Mouse (Mus musculus): ENCODE data around the gene Filip1l.

DNA sequence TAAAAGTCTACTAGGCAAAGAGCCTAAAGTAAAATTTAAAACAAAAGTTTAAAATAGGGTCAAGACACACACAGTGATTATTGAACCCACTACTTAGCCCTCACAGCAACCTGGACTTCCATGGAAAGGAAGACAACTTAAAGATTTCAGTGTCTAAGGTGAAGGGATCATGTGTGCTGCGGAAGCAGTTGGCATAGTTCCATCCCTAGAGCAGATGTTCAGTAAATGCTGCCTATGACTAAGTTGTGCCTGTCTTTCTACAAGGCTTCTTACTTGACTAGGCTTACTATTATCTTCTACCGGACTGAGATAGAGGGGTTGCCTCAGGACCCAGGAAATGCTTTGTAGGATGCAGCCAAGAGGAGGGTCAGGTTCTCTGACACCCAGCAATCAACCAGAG lies 203.4 kb downstream of the Filip1l start:
- TF ChIP-seq CTCF (IDR thresholded peaks at IDR 0.05; ENCODE audit: insufficient read depth, low read length) (no peak), POLR2A (IDR thresholded peaks at IDR 0.05; ENCODE audit: borderline replicate concordance, extremely low read depth, low read depth, low read length) (no peak)

All from lung, adult 2 months (tissue).